Mouse (Mus musculus) forebrain, embryonic 15.5 days (tissue): ENCODE results near the gene Rbp7. TPM values are rescaled to one million over a fixed set of nuclear protein-coding genes. Genes with fewer than 3 reads are reported as not detected.
"Not testable (repeated sequence)": the region's sequence is repeated elsewhere in the genome, so short reads cannot be mapped to it uniquely, and the experiment has no call there.

Source experiments
- ATAC-seq: fragments of 200-750 bp; cut with Nextera tagmentation; replicated peaks from 2 replicates; pipeline ENCODE4 v1.8.0; 2017; ENCODE audit warnings: mild to moderate bottlenecking, moderate TSS enrichment, moderate library complexity
- H3K27ac ChIP-seq: fragments of 300-500 bp; sonication (generic); replicated peaks from 2 replicates; pipeline ENCODE4 v1.5.1; 2015; ENCODE audit warnings: mild to moderate bottlenecking, inconsistent platforms
- H3K27me3 ChIP-seq: fragments of 300-500 bp; sonication (generic); 2 replicates; pipeline ENCODE4 v1.6.1; 2015; ENCODE audit warnings: inconsistent platforms
- H3K36me3 ChIP-seq: fragments of 300-500 bp; sonication (generic); 2 replicates; pipeline ENCODE4 v1.6.1; 2015; ENCODE audit warnings: mild to moderate bottlenecking, inconsistent platforms
- H3K4me1 ChIP-seq: fragments of 300-500 bp; sonication (generic); 2 replicates; pipeline ENCODE4 v1.6.1; 2015; ENCODE audit warnings: inconsistent platforms
- H3K4me2 ChIP-seq: fragments of 300-500 bp; sonication (generic); replicated peaks from 2 replicates; pipeline ENCODE4 v1.6.1; 2015; ENCODE audit warnings: mild to moderate bottlenecking, inconsistent platforms
- H3K4me3 ChIP-seq: fragments of 300-500 bp; sonication (generic); 2 replicates; pipeline ENCODE4 v1.5.1; 2015; ENCODE audit warnings: mild to moderate bottlenecking, inconsistent platforms
- H3K9ac ChIP-seq: fragments of 300-500 bp; sonication (generic); replicated peaks from 2 replicates; pipeline ENCODE4 v1.6.1; 2015; ENCODE audit warnings: mild to moderate bottlenecking, inconsistent platforms
- H3K9me3 ChIP-seq: fragments of 300-500 bp; sonication (generic); 2 replicates; pipeline ENCODE4 v1.6.1; 2016; ENCODE audit warnings: inconsistent platforms
- WGBS: fragments of 180-500 bp; shearing (Covaris S2); methylation state at CpG from one replicate; pipeline ENCODE4 v1.1.7; 2015; ENCODE audit warnings: mixed read lengths; 5-methylcytosine and 5-hydroxymethylcytosine counted together
- polyA plus RNA-seq: library from polyadenylated mRNA; unstranded; fragments of >200 nt; fragmentation: Nextera tagmentation; extraction: Ambion mirVana; gene quantifications from 2 replicates; pipeline ENCODE4 v1.2.1, GENCODE M21; 2015

Rbp7 gene
- polyA plus RNA-seq, 1 experiment from 2014 or later, result not detected

GRCm38 (mm10) chr4:149475096-149475495 lies 20.3 kb upstream of the Rbp7 start:
- Histone ChIP-seq H3K4me1 (no peaks in the 10 kb centered on the region), H3K9ac (no peak overlapping the region), H3K27ac (no peak overlapping the region), H3K27me3 (no peaks in the 10 kb centered on the region), H3K36me3 (peaks cover 12% of the 10 kb centered on the region), H3K4me3 (no peak overlapping the region), H3K9me3 (no peaks in the 10 kb centered on the region), H3K4me2 (no peak overlapping the region)
- 86% methylated on average over 7 of the region's 7 CpGs for WGBS
- ATAC-seq, result no peak

GRCm38 (mm10) chr4:149469557-149469956 lies 14.8 kb upstream of the Rbp7 start:
- Histone ChIP-seq H3K27me3 (no peaks in the 10 kb centered on the region), H3K9me3 (no peaks in the 10 kb centered on the region), H3K4me3 (no peak overlapping the region), H3K36me3 (peaks cover 26% of the 10 kb centered on the region), H3K27ac (no peak overlapping the region), H3K4me1 (no peaks in the 10 kb centered on the region), H3K4me2 (no peak overlapping the region), H3K9ac (no peak overlapping the region)
- WGBS, result 99% methylated on average over 3 of the region's 3 CpGs
- ATAC-seq, result no peak

- Histone ChIP-seq H3K36me3 (peaks cover 6% of the 10 kb centered on the region; the same call in 1 of the 2 replicates), H3K4me1 (no peaks in the 10 kb centered on the region), H3K27me3 (no peaks in the 10 kb centered on the region), H3K9ac (no peak overlapping the region), H3K4me3 (no peak overlapping the region), H3K4me2 (no peak overlapping the region), H3K27ac (no peak overlapping the region), H3K9me3 (no peaks in the 10 kb centered on the region)
- WGBS, result 81% methylated on average over 6 of the region's 6 CpGs
- ATAC-seq, result no peak
Measured at GRCm38 (mm10) chr4:149463435-149463950, 8.7 kb upstream of the Rbp7 start.

GRCm38 (mm10) chr4:149462305-149462971 lies 7.7 kb upstream of the Rbp7 start:
- H3K27me3 ChIP-seq, result no peaks in the 10 kb centered on the region
- peaks cover 2% of the 10 kb centered on the region; the same call in 1 of the 2 replicates for H3K36me3 ChIP-seq
- no peak overlapping the region for H3K4me3 ChIP-seq
- no peak overlapping the region for H3K9ac ChIP-seq
- WGBS, result 84% methylated on average over 6 of the region's 6 CpGs
- no peak overlapping the region for H3K27ac ChIP-seq
- no peaks in the 10 kb centered on the region for H3K9me3 ChIP-seq
- H3K4me2 ChIP-seq, result no peak overlapping the region
- no peaks in the 10 kb centered on the region for H3K4me1 ChIP-seq
- no peak for ATAC-seq

- Histone ChIP-seq H3K4me1 (no peaks in the 10 kb centered on the region), H3K9ac (no peak overlapping the region), H3K27me3 (no peaks in the 10 kb centered on the region), H3K36me3 (no peaks in the 10 kb centered on the region), H3K4me3 (no peak overlapping the region), H3K27ac (no peak overlapping the region), H3K4me2 (no peak overlapping the region), H3K9me3 (no peaks in the 10 kb centered on the region)
- ATAC-seq, result no peak
- 65% methylated on average over 5 of the region's 7 CpGs for WGBS
Measured at GRCm38 (mm10) chr4:149461579-149462304, 7.0 kb upstream of the Rbp7 start.

GRCm38 (mm10) chr4:149460475-149460874 lies 5.7 kb upstream of the Rbp7 start:
- H3K4me3 ChIP-seq, H3K27ac ChIP-seq, ATAC-seq, H3K27me3 ChIP-seq, H3K4me1 ChIP-seq, H3K9me3 ChIP-seq, H3K36me3 ChIP-seq, H3K9ac ChIP-seq, H3K4me2 ChIP-seq: not testable (repeated sequence)
- 96% methylated on average over 2 of the region's 2 CpGs for WGBS

GRCm38 (mm10) chr4:149459425-149459824 lies 4.6 kb upstream of the Rbp7 start:
- H3K4me1 ChIP-seq, result no peaks in the 10 kb centered on the region
- H3K27me3 ChIP-seq, result no peaks in the 10 kb centered on the region
- H3K9ac ChIP-seq, result no peak overlapping the region
- WGBS, result 87% methylated on average over 1 of the region's 1 CpGs
- H3K4me3 ChIP-seq, result no peak overlapping the region
- no peak overlapping the region for H3K27ac ChIP-seq
- no peaks in the 10 kb centered on the region for H3K9me3 ChIP-seq
- no peak for ATAC-seq
- H3K4me2 ChIP-seq, result no peak overlapping the region
- H3K36me3 ChIP-seq, result no peaks in the 10 kb centered on the region

- Histone ChIP-seq H3K4me2 (no peak overlapping the region), H3K9me3 (no peaks in the 10 kb centered on the region), H3K4me1 (no peaks in the 10 kb centered on the region), H3K27me3 (no peaks in the 10 kb centered on the region), H3K27ac (no peak overlapping the region), H3K36me3 (no peaks in the 10 kb centered on the region), H3K9ac (no peak overlapping the region), H3K4me3 (no peak overlapping the region)
- 67% methylated on average over 5 of the region's 5 CpGs for WGBS
- no peak for ATAC-seq
Measured at GRCm38 (mm10) chr4:149458526-149458925, 3.7 kb upstream of the Rbp7 start.

- H3K36me3 ChIP-seq, result no peaks in the 10 kb centered on the region
- no peaks in the 10 kb centered on the region for H3K4me1 ChIP-seq
- H3K9me3 ChIP-seq, result no peaks in the 10 kb centered on the region
- H3K27ac ChIP-seq, result no peak overlapping the region
- 68% methylated on average over 6 of the region's 6 CpGs for WGBS
- ATAC-seq, result no peak
- no peak overlapping the region for H3K9ac ChIP-seq
- H3K4me2 ChIP-seq, result no peak overlapping the region
- no peak overlapping the region for H3K4me3 ChIP-seq
- no peaks in the 10 kb centered on the region for H3K27me3 ChIP-seq
Measured at GRCm38 (mm10) chr4:149457831-149458430, 3.2 kb upstream of the Rbp7 start.

GRCm38 (mm10) chr4:149457163-149457562 lies 2.4 kb upstream of the Rbp7 start:
- not testable (repeated sequence) for H3K27ac ChIP-seq, H3K9me3 ChIP-seq, H3K4me3 ChIP-seq, H3K36me3 ChIP-seq, H3K4me2 ChIP-seq, H3K4me1 ChIP-seq, H3K9ac ChIP-seq, ATAC-seq, H3K27me3 ChIP-seq
- 89% methylated on average over 27 of the region's 27 CpGs for WGBS

GRCm38 (mm10) chr4:149454263-149454662 lies 515 bp downstream of the Rbp7 start:
- H3K9me3 ChIP-seq, result no peaks in the 10 kb centered on the region
- H3K4me1 ChIP-seq, result no peaks in the 10 kb centered on the region
- ATAC-seq, result no peak
- no peaks in the 10 kb centered on the region for H3K36me3 ChIP-seq
- H3K4me2 ChIP-seq, result no peak overlapping the region
- H3K9ac ChIP-seq, result no peak overlapping the region
- 84% methylated on average over 17 of the region's 17 CpGs for WGBS
- H3K27me3 ChIP-seq, result no peaks in the 10 kb centered on the region
- no peak overlapping the region for H3K4me3 ChIP-seq
- H3K27ac ChIP-seq, result no peak overlapping the region

GRCm38 (mm10) chr4:149453656-149454055 lies 1.1 kb downstream of the Rbp7 start:
- no peak overlapping the region for H3K4me3 ChIP-seq
- ATAC-seq, result no peak
- no peaks in the 10 kb centered on the region for H3K27me3 ChIP-seq
- no peaks in the 10 kb centered on the region for H3K4me1 ChIP-seq
- 87% methylated on average over 4 of the region's 4 CpGs for WGBS
- no peaks in the 10 kb centered on the region for H3K9me3 ChIP-seq
- no peak overlapping the region for H3K4me2 ChIP-seq
- no peaks in the 10 kb centered on the region for H3K36me3 ChIP-seq
- H3K9ac ChIP-seq, result no peak overlapping the region
- H3K27ac ChIP-seq, result no peak overlapping the region
